Mouse (Mus musculus): ENCODE data around the gene Tmem110. TPM values are rescaled to one million over a fixed set of nuclear protein-coding genes. Genes with fewer than 3 reads are reported as not detected.

Tmem110 gene
- total and polyA plus RNA-seq, 3 experiments = 11.6 to 21.0 TPM; not detected in 1

DNA sequence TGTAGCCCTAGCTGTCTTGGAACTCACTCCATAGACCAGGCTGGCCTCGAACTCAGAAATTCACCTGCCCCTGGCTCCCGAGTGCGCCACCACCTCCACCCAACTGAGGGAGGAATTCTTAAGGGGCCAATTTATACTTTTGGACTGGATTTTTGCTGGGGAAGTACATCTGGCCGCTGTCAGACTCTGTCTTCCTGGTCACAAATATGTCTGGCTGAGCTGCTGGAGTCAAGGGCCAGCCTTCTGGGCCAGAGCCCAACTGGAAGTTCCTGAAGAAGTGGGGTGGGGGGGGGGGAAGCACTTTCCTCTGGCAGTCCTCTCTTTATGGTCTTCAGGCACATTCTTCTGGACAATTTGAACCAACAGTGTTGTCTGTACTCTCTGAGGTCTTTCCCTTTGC, 2.7 kb downstream of the Tmem110 start:
- Histone ChIP-seq H3K36me3 (ENCODE audit: control insufficient read depth in 1 of 2, insufficient read depth in 2 of 2, low read length in 2 of 2) (peaks cover 0 to 19% of the 10 kb centered on the region in 2 experiments; a peak in 2 of 4 replicates), H3K4me1 (ENCODE audit: control insufficient read depth in 1 of 2, insufficient read depth in 2 of 2, low read length in 2 of 2) (peaks cover 14 to 26% of the 10 kb centered on the region in 2 experiments), H3K4me3 (ENCODE audit: control insufficient read depth in 1 of 2, insufficient read depth in 1 of 2, low read depth in 2 of 2, low read length in 2 of 2) (no peak overlapping the region), H3K9me3 (replicated peaks; ENCODE audit: insufficient read depth, low read length) (no peaks in the 10 kb centered on the region), H3K27ac (ENCODE audit: control insufficient read depth, low read depth, low read length) (0 out of 2 replicates have a peak overlapping the region, but pooled peaks have one; percentile 12), H3K27me3 (ENCODE audit: control insufficient read depth in 1 of 2, insufficient read depth in 2 of 2, low read length in 2 of 2) (no peaks in the 10 kb centered on the region), H3K79me2 (ENCODE audit: control insufficient read depth, insufficient read depth, low read length, poor library complexity) (peaks cover 12% of the 10 kb centered on the region), H3K9ac (ENCODE audit: control insufficient read depth, low read depth, low read length, poor library complexity, severe bottlenecking) (no peak overlapping the region)
- DNase-seq (ENCODE audit: low read depth, low spot score) = no peak
- TF ChIP-seq GABPA (IDR thresholded peaks at IDR 0.05; ENCODE audit: low read depth, low read length) = no peak
- no peak for TF ChIP-seq MAX (IDR thresholded peaks at IDR 0.05; ENCODE audit: low read length)
- TF ChIP-seq USF2 (IDR thresholded peaks at IDR 0.05; ENCODE audit: borderline replicate concordance in 1 of 2, insufficient read depth in 1 of 2, low read depth in 1 of 2, low read length in 2 of 2) = no peak
- TF ChIP-seq SMC3 (IDR thresholded peaks at IDR 0.05; ENCODE audit: low read depth, low read length) = no peak
- TF ChIP-seq ZKSCAN1 (IDR thresholded peaks at IDR 0.05; ENCODE audit: low read depth, low read length) = no peak
- no peak for TF ChIP-seq ELF1 (IDR thresholded peaks at IDR 0.05; ENCODE audit: low read depth, low read length)
- TF ChIP-seq USF1 (IDR thresholded peaks at IDR 0.05; ENCODE audit: low read depth, low read length) = no peak
- no peak for TF ChIP-seq RCOR1 (IDR thresholded peaks at IDR 0.05; ENCODE audit: low read depth, low read length)
- no peak for TF ChIP-seq MYC (IDR thresholded peaks at IDR 0.05; ENCODE audit: low read depth, low read length)
- TF ChIP-seq NRF1 (IDR thresholded peaks at IDR 0.05; ENCODE audit: insufficient read depth, low read depth, low read length, poor library complexity, severe bottlenecking) = no peak
- no peak for TF ChIP-seq MXI1 (IDR thresholded peaks at IDR 0.05; ENCODE audit: low read depth, low read length)
- no peak for TF ChIP-seq MYB (IDR thresholded peaks at IDR 0.05; ENCODE audit: low read depth, low read length)
- no peak for TF ChIP-seq E2F4 (IDR thresholded peaks at IDR 0.05; ENCODE audit: borderline replicate concordance, low read depth, low read length)
- no peak for TF ChIP-seq MEF2A (IDR thresholded peaks at IDR 0.05; ENCODE audit: extremely low read depth, insufficient replicate concordance, low read depth, low read length, poor library complexity, severe bottlenecking)
- no peak for TF ChIP-seq TBP (IDR thresholded peaks at IDR 0.05; ENCODE audit: low read depth, low read length)

DNA sequence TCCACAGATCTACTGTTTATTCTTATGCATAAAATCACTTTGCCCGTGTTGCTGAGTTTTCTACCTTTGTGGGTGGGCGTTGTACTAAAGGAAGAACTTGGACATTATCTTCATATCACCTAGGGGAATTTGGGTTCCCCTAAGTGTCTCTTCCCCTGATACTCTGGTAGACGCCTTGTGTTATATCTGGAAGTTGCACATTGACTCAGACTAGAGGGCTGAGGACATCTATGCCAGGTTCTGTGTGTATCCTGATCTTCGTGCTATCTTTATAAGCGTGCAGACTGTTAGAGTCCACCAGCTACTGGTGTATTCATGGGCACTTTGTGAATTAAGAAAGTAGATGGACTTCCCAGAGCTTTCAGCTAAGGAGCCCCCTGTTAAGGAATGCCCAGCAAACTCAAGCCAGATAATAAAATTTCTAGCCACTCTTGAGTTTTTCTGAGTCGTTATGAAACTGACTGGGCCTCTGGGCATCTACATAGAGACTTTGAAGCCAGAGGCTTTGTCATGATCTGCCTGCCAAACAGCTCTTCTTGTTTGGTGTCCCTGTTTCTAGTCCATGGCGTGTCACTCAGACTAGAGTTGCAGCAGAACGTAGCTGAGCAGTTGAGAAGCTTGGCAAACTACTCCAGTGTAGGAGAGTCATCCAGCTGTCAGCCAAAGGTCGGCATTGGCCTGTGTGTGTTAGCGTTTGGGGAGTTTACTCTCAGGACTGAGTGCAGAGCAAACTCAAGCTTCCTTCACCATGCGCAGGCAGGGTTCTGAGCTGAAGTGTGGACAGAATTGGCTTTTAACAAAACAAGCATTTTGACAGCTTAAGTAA, 3.5 kb downstream of the Tmem110 start:
- H3K27me3 ChIP-seq (ENCODE audit: control insufficient read depth in 1 of 2, insufficient read depth in 2 of 2, low read length in 2 of 2) = no peaks in the 10 kb centered on the region
- peak overlapping the region; percentile 44 for H3K27ac ChIP-seq (ENCODE audit: control insufficient read depth, low read depth, low read length)
- peaks cover 14 to 26% of the 10 kb centered on the region in 2 experiments for H3K4me1 ChIP-seq (ENCODE audit: control insufficient read depth in 1 of 2, insufficient read depth in 2 of 2, low read length in 2 of 2)
- no peaks in the 10 kb centered on the region for H3K9me3 ChIP-seq (replicated peaks; ENCODE audit: insufficient read depth, low read length)
- peaks cover 0 to 19% of the 10 kb centered on the region in 2 experiments; a peak in 2 of 4 replicates for H3K36me3 ChIP-seq (ENCODE audit: control insufficient read depth in 1 of 2, insufficient read depth in 2 of 2, low read length in 2 of 2)
- peak; percentile 81 for DNase-seq (ENCODE audit: low read depth, low spot score)
- H3K9ac ChIP-seq (ENCODE audit: control insufficient read depth, low read depth, low read length, poor library complexity, severe bottlenecking) = peak overlapping the region; percentile 23
- H3K79me2 ChIP-seq (ENCODE audit: control insufficient read depth, insufficient read depth, low read length, poor library complexity) = peaks cover 12% of the 10 kb centered on the region
- H3K4me3 ChIP-seq (ENCODE audit: control insufficient read depth in 1 of 2, insufficient read depth in 1 of 2, low read depth in 2 of 2, low read length in 2 of 2) = peak overlapping the region in 1 of 2 experiments; percentile 23; a peak in 1 of 4 replicates
- no peak for TF ChIP-seq ZMIZ1 (IDR thresholded peaks at IDR 0.05; ENCODE audit: low read depth, low read length)
- TF ChIP-seq MYC (IDR thresholded peaks at IDR 0.05; ENCODE audit: low read depth, low read length) = no peak
- TF ChIP-seq UBTF (IDR thresholded peaks at IDR 0.05; ENCODE audit: borderline replicate concordance, insufficient read depth, low read depth, low read length) = no peak
- TF ChIP-seq TCF12 (IDR thresholded peaks at IDR 0.05; ENCODE audit: low read depth, low read length) = peak; percentile 81
- no peak; the same call in 1 of the 2 replicates for TF ChIP-seq SMC3 (IDR thresholded peaks at IDR 0.05; ENCODE audit: low read depth, low read length)
- TF ChIP-seq EP300 (IDR thresholded peaks at IDR 0.05; ENCODE audit: low read depth in 1 of 2, low read length in 2 of 2) = peak; percentile 78 to 79
- TF ChIP-seq POLR2AphosphoS2 (IDR thresholded peaks at IDR 0.05; ENCODE audit: low read length) = no peak
- peak; percentile 79 for TF ChIP-seq TAL1 (IDR thresholded peaks at IDR 0.05; ENCODE audit: low read length)
- no peak for TF ChIP-seq TBP (IDR thresholded peaks at IDR 0.05; ENCODE audit: low read depth, low read length)
- no peak for TF ChIP-seq NRF1 (IDR thresholded peaks at IDR 0.05; ENCODE audit: insufficient read depth, low read depth, low read length, poor library complexity, severe bottlenecking)
- no peak for TF ChIP-seq MEF2A (IDR thresholded peaks at IDR 0.05; ENCODE audit: extremely low read depth, insufficient replicate concordance, low read depth, low read length, poor library complexity, severe bottlenecking)
- TF ChIP-seq MAX (IDR thresholded peaks at IDR 0.05; ENCODE audit: low read length) = peak; percentile 35; the same call in 1 of the 2 replicates
- peak; percentile 39; the same call in 1 of the 2 replicates for TF ChIP-seq ETS1 (IDR thresholded peaks at IDR 0.05; ENCODE audit: low read depth, low read length)
- TF ChIP-seq SIN3A (IDR thresholded peaks at IDR 0.05; ENCODE audit: low read length) = peak; percentile 31
- no peak for TF ChIP-seq USF1 (IDR thresholded peaks at IDR 0.05; ENCODE audit: low read depth, low read length)
- TF ChIP-seq ELF1 (IDR thresholded peaks at IDR 0.05; ENCODE audit: low read depth, low read length) = no peak
- no peak for TF ChIP-seq NELFE (IDR thresholded peaks at IDR 0.05; ENCODE audit: low read depth, low read length)
- no peak for TF ChIP-seq ZKSCAN1 (IDR thresholded peaks at IDR 0.05; ENCODE audit: low read depth, low read length)
- peak; percentile 65 for TF ChIP-seq GATA1 (IDR thresholded peaks at IDR 0.05; ENCODE audit: low read depth, low read length)
- TF ChIP-seq RCOR1 (IDR thresholded peaks at IDR 0.05; ENCODE audit: low read depth, low read length) = no peak
- no peak for TF ChIP-seq E2F4 (IDR thresholded peaks at IDR 0.05; ENCODE audit: borderline replicate concordance, low read depth, low read length)
- no peak for TF ChIP-seq USF2 (IDR thresholded peaks at IDR 0.05; ENCODE audit: borderline replicate concordance in 1 of 2, insufficient read depth in 1 of 2, low read depth in 1 of 2, low read length in 2 of 2)
